Mouse (Mus musculus) limb, embryonic 15.5 days (tissue): ENCODE measurements around the gene Notch3. TPM values are rescaled to one million over a fixed set of nuclear protein-coding genes. Genes with fewer than 3 reads are reported as not detected.
"Not testable (repeated sequence)": the region's sequence is repeated elsewhere in the genome, so short reads cannot be mapped to it uniquely, and the experiment has no call there.

Experiments used
- ATAC-seq: fragments of 200-750 bp; cut with Nextera tagmentation; 2 replicates; pipeline ENCODE4 v1.8.0; 2017; ENCODE audit warnings: low read depth, moderate TSS enrichment; ENCODE audit not compliant: insufficient number of reproducible peaks, low FRiP score, low TSS enrichment
- H3K27ac ChIP-seq: fragments of 300-500 bp; sonication (generic); 2 replicates; pipeline ENCODE4 v1.5.1; 2015; ENCODE audit warnings: moderate library complexity, mild to moderate bottlenecking, inconsistent platforms
- H3K27me3 ChIP-seq: fragments of 300-500 bp; sonication (generic); 2 replicates; pipeline ENCODE4 v1.6.1; 2015; ENCODE audit warnings: inconsistent platforms
- H3K36me3 ChIP-seq: fragments of 300-500 bp; sonication (generic); 2 replicates; pipeline ENCODE4 v1.6.1; 2015; ENCODE audit warnings: inconsistent platforms
- H3K4me1 ChIP-seq: fragments of 300-500 bp; sonication (generic); 2 replicates; pipeline ENCODE4 v1.6.1; 2015; ENCODE audit warnings: inconsistent platforms
- H3K4me2 ChIP-seq: fragments of 300-500 bp; sonication (generic); 2 replicates; pipeline ENCODE4 v1.6.1; 2015; ENCODE audit warnings: mild to moderate bottlenecking, inconsistent platforms
- H3K4me3 ChIP-seq: fragments of 300-500 bp; sonication (generic); 2 replicates; pipeline ENCODE4 v1.5.1; 2015; ENCODE audit warnings: mild to moderate bottlenecking, inconsistent platforms
- H3K9ac ChIP-seq: fragments of 300-500 bp; sonication (generic); 2 replicates; pipeline ENCODE4 v1.6.1; 2015; ENCODE audit warnings: inconsistent platforms
- H3K9me3 ChIP-seq: fragments of 300-500 bp; sonication (generic); 2 replicates; pipeline ENCODE4 v1.6.1; 2016; ENCODE audit warnings: inconsistent platforms
- WGBS: fragments of 180-500 bp; shearing (Covaris S2); methylation state at CpG from one replicate; pipeline ENCODE4 v1.1.7; 2015; 5-methylcytosine and 5-hydroxymethylcytosine counted together
- polyA plus RNA-seq: library from polyadenylated mRNA; unstranded; fragments of >200 nt; fragmentation: Nextera tagmentation; extraction: Ambion mirVana; gene quantifications from 2 replicates; pipeline ENCODE4 v1.2.1, GENCODE M21; 2015

The Notch3 gene
- polyA plus RNA-seq, result 16.7 and 17.5 TPM in 2 replicates

GRCm38 (mm10) chr17:32166687-32167086 is at the start of gene Notch3:
Gene Notch3 (minus strand): TSS chr17:32166852.
- H3K27me3 ChIP-seq, result no peaks in the 10 kb centered on the region
- peaks cover 42% of the 10 kb centered on the region for H3K4me1 ChIP-seq
- H3K27ac ChIP-seq, result peak within 1 kb of the TSS; percentile 90
- WGBS, result under 1% methylated on average over 26 of the region's 39 CpGs
- ATAC-seq, result peak; percentile 59; the same call in 1 of the 2 replicates
- H3K36me3 ChIP-seq, result no peaks in the 10 kb centered on the region
- peak within 1 kb of the TSS; percentile 66 for H3K9ac ChIP-seq
- no peaks in the 10 kb centered on the region for H3K9me3 ChIP-seq
- H3K4me2 ChIP-seq, result peak within 1 kb of the TSS; percentile 85
- H3K4me3 ChIP-seq, result peak within 1 kb of the TSS; percentile 74

- peaks cover 81% of the 10 kb centered on the region for H3K36me3 ChIP-seq
- H3K9ac ChIP-seq, ATAC-seq, H3K4me3 ChIP-seq, H3K27ac ChIP-seq, H3K4me2 ChIP-seq, H3K9me3 ChIP-seq, H3K4me1 ChIP-seq, H3K27me3 ChIP-seq: not testable (repeated sequence)
- WGBS, result 75% methylated on average over 4 of the region's 4 CpGs
Observed at GRCm38 (mm10) chr17:32215587-32215986, 48.9 kb upstream of the Notch3 start.

DNA sequence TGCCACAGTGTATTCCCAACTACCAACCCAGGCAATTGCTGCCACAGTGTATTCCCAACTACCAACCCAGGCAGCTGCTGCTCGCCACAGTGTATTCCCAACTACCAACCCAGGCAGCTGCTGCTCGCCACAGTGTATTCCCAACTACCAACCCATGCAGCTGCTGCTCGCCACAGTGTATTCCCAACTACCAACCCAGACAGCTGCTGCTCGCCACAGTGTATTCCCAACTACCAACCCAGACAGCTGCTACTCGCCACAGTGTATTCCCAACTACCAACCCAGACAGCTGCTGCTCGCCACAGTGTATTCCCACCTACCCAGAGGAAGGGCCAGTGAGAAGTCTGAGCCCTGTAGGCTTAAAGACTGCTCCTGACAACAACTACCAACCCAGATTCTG is 44.9 kb upstream of the Notch3 start:
- Histone ChIP-seq H3K36me3 (peaks cover 80% of the 10 kb centered on the region), H3K4me1 (peaks cover 25% of the 10 kb centered on the region)
- not testable (repeated sequence) for H3K27me3 ChIP-seq, H3K27ac ChIP-seq, ATAC-seq, H3K9ac ChIP-seq, H3K9me3 ChIP-seq, H3K4me3 ChIP-seq, H3K4me2 ChIP-seq
- 86% methylated on average over 6 of the region's 6 CpGs for WGBS

DNA sequence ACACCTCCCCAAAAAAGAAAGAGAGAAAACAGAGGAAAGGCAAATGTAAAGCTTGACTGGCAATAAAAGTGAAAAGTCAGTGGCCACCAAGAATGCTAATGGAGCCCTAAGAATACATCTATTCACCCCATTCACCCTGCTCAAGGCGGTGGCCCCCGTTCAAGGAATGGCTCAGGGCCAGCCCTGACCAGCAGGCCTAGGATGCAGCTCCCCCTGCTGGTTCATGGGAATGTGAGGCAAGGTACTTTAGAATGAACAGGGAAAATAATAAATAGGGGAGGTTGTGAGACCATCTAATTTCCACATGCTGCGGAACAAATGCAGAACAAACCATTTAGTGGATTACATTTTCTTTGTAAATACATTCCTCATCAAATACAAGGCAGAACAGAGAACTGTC is 43.1 kb upstream of the Notch3 start:
- H3K4me3 ChIP-seq, result no peak overlapping the region
- H3K27ac ChIP-seq, result no peak overlapping the region
- H3K27me3 ChIP-seq, result no peaks in the 10 kb centered on the region
- no peak overlapping the region for H3K4me2 ChIP-seq
- H3K36me3 ChIP-seq, result peaks cover 81% of the 10 kb centered on the region
- H3K9ac ChIP-seq, result no peak overlapping the region
- WGBS, result 37% methylated on average over 3 of the region's 3 CpGs
- no peaks in the 10 kb centered on the region for H3K9me3 ChIP-seq
- peaks cover 25% of the 10 kb centered on the region for H3K4me1 ChIP-seq
- ATAC-seq, result no peak

DNA sequence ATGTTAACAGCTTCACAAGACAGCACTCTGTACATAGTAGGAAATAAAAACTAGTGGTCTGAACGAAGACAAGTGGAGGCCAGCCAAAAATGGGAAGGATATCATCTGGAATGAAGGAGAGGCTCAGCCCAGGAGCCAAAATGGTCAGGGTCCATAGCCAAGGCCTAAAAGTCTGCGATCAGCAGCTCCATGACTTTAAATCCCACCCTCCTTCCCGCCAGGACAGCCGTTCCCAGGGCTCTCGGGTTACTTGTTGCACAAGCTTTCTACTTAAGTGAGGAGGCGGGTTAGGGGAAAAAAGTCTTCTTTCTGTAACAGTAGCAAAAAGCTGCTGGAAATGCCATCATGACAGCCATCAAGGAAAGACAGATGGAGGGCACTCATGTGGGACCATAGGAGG is 42.5 kb upstream of the Notch3 start:
- ATAC-seq, result no peak
- Histone ChIP-seq H3K9me3 (no peaks in the 10 kb centered on the region), H3K9ac (no peak overlapping the region), H3K4me2 (no peak overlapping the region), H3K27me3 (no peaks in the 10 kb centered on the region), H3K4me1 (peaks cover 25% of the 10 kb centered on the region), H3K27ac (peak overlapping the region; percentile 59), H3K4me3 (no peak overlapping the region), H3K36me3 (peaks cover 81% of the 10 kb centered on the region)
- WGBS, result 39% methylated on average over 6 of the region's 6 CpGs

- 35% methylated on average over 5 of the region's 5 CpGs for WGBS
- peak overlapping the region; percentile 59 for H3K27ac ChIP-seq
- H3K9ac ChIP-seq, result no peak overlapping the region
- peaks cover 25% of the 10 kb centered on the region for H3K4me1 ChIP-seq
- no peaks in the 10 kb centered on the region for H3K9me3 ChIP-seq
- H3K36me3 ChIP-seq, result peaks cover 79% of the 10 kb centered on the region
- no peak overlapping the region for H3K4me2 ChIP-seq
- ATAC-seq, result peak; percentile 41; the same call in 1 of the 2 replicates
- no peak overlapping the region for H3K4me3 ChIP-seq
- H3K27me3 ChIP-seq, result no peaks in the 10 kb centered on the region
Observed at GRCm38 (mm10) chr17:32207586-32208245, 41.1 kb upstream of the Notch3 start.

- no peaks in the 10 kb centered on the region for H3K27me3 ChIP-seq
- no peaks in the 10 kb centered on the region for H3K9me3 ChIP-seq
- no peak overlapping the region for H3K4me3 ChIP-seq
- peaks cover 25% of the 10 kb centered on the region for H3K4me1 ChIP-seq
- no peak for ATAC-seq
- H3K36me3 ChIP-seq, result peaks cover 81% of the 10 kb centered on the region
- 82% methylated on average over 3 of the region's 3 CpGs for WGBS
- H3K27ac ChIP-seq, result no peak overlapping the region
- no peak overlapping the region for H3K9ac ChIP-seq
- no peak overlapping the region for H3K4me2 ChIP-seq
Observed at GRCm38 (mm10) chr17:32205345-32205744, 38.7 kb upstream of the Notch3 start.

DNA sequence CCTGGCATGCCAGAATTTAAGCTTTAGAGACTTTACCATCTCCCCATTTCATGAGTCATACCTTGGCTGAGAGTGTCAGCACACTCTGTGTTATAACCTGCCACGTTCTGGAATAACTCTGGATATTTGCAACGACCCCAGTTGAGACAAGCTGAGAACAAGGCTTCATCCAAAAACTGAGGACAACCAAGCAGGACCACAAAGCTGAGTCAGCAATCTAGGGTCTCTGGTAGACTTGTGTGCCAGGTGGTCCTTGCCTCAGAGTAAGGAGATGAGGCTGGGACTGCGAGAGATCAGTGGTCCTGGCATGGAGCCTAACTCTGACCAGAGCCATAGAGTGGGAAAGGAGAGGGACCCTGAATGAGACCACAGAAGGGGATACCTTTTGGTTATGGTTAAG is 36.3 kb upstream of the Notch3 start:
- 77% methylated on average over 3 of the region's 3 CpGs for WGBS
- Histone ChIP-seq H3K9me3 (no peaks in the 10 kb centered on the region), H3K27ac (no peak overlapping the region), H3K36me3 (peaks cover 94% of the 10 kb centered on the region), H3K4me1 (peaks cover 11% of the 10 kb centered on the region), H3K27me3 (no peaks in the 10 kb centered on the region), H3K4me2 (no peak overlapping the region), H3K4me3 (no peak overlapping the region), H3K9ac (no peak overlapping the region)
- no peak for ATAC-seq

DNA sequence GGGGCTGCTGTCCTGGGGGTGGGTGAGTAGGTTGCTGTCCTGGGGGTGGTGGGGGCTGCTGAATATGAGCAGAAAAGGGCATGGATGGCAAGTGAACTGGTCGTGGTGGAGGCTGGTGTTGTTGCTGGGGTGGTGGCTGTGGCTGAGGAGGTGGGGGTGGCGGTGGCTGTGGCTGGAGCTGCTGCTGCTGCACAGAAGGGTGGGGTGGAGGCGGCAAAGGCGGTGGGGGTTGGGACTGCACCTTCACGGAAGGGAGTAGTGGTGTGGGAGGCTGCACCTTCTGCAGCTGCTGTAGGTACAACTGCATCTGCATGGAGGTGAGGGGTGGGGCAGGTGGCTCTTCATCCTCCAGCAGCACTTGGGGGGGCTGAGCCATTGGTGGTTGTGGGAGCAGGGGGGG is 34.4 kb upstream of the Notch3 start:
- no peak overlapping the region for H3K4me2 ChIP-seq
- peaks cover 95% of the 10 kb centered on the region for H3K36me3 ChIP-seq
- no peak overlapping the region for H3K4me3 ChIP-seq
- no peak for ATAC-seq
- WGBS, result 79% methylated on average over 5 of the region's 5 CpGs
- H3K9ac ChIP-seq, result no peak overlapping the region
- H3K27me3 ChIP-seq, result no peaks in the 10 kb centered on the region
- H3K4me1 ChIP-seq, result no peaks in the 10 kb centered on the region
- H3K9me3 ChIP-seq, result no peaks in the 10 kb centered on the region
- no peak overlapping the region for H3K27ac ChIP-seq

GRCm38 (mm10) chr17:32199796-32200195 is 33.1 kb upstream of the Notch3 start:
- ATAC-seq, result no peak
- Histone ChIP-seq H3K27ac (no peak overlapping the region), H3K4me3 (no peak overlapping the region), H3K9ac (no peak overlapping the region), H3K27me3 (no peaks in the 10 kb centered on the region), H3K4me2 (no peak overlapping the region), H3K4me1 (no peaks in the 10 kb centered on the region), H3K9me3 (no peaks in the 10 kb centered on the region), H3K36me3 (peaks cover 93% of the 10 kb centered on the region)
- WGBS, result 95% methylated on average over 2 of the region's 2 CpGs

DNA sequence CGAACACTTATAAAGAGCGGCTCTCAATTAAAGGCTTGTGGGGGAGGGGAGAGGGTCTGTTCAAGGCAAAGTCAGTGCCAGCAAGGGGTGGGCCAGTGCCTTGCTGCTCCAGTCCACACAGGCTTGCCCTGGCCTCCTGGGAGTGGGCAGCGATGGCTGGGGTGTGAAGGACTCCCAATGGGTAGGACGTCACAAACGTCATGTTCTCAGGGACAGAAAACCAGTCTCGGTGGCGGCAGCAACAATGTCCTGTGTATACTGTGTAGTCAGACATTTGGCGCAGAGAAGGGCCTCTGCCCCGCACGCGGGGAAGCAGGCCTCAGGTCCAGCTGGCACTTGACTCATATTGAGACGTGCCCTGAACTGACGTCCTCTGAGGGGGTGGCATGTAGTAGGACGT is 30.5 kb upstream of the Notch3 start:
- H3K4me1 ChIP-seq, result no peaks in the 10 kb centered on the region
- no peaks in the 10 kb centered on the region for H3K9me3 ChIP-seq
- ATAC-seq, result no peak
- 86% methylated on average over 14 of the region's 14 CpGs for WGBS
- no peak overlapping the region for H3K27ac ChIP-seq
- H3K36me3 ChIP-seq, result peaks cover 70% of the 10 kb centered on the region
- no peak overlapping the region for H3K4me2 ChIP-seq
- H3K27me3 ChIP-seq, result no peaks in the 10 kb centered on the region
- no peak overlapping the region for H3K9ac ChIP-seq
- H3K4me3 ChIP-seq, result no peak overlapping the region

GRCm38 (mm10) chr17:32195725-32196124 is 29.1 kb upstream of the Notch3 start:
- H3K36me3 ChIP-seq, result peaks cover 55% of the 10 kb centered on the region
- H3K9me3 ChIP-seq, result no peaks in the 10 kb centered on the region
- H3K4me3 ChIP-seq, result no peak overlapping the region
- H3K4me2 ChIP-seq, result no peak overlapping the region
- no peak overlapping the region for H3K27ac ChIP-seq
- H3K27me3 ChIP-seq, result no peaks in the 10 kb centered on the region
- no peak overlapping the region for H3K9ac ChIP-seq
- WGBS, result 78% methylated on average over 5 of the region's 5 CpGs
- no peak for ATAC-seq
- no peaks in the 10 kb centered on the region for H3K4me1 ChIP-seq

- no peak overlapping the region for H3K4me3 ChIP-seq
- H3K27me3 ChIP-seq, result peaks cover 24% of the 10 kb centered on the region
- peaks cover 28% of the 10 kb centered on the region for H3K36me3 ChIP-seq
- no peaks in the 10 kb centered on the region for H3K9me3 ChIP-seq
- H3K4me2 ChIP-seq, result no peak overlapping the region
- ATAC-seq, result no peak
- H3K4me1 ChIP-seq, result peaks cover 17% of the 10 kb centered on the region
- H3K9ac ChIP-seq, result no peak overlapping the region
- H3K27ac ChIP-seq, result no peak overlapping the region
- 85% methylated on average over 5 of the region's 5 CpGs for WGBS
Observed at GRCm38 (mm10) chr17:32193010-32193409, 26.4 kb upstream of the Notch3 start.
